Mouse (Mus musculus): ENCODE results near the gene Glt28d2. TPM values are rescaled to one million over a fixed set of nuclear protein-coding genes. Genes with fewer than 3 reads are reported as not detected.

Gene Glt28d2
- polyA plus RNA-seq, 1 experiment from 2014 or later, result 0.08 TPM

DNA sequence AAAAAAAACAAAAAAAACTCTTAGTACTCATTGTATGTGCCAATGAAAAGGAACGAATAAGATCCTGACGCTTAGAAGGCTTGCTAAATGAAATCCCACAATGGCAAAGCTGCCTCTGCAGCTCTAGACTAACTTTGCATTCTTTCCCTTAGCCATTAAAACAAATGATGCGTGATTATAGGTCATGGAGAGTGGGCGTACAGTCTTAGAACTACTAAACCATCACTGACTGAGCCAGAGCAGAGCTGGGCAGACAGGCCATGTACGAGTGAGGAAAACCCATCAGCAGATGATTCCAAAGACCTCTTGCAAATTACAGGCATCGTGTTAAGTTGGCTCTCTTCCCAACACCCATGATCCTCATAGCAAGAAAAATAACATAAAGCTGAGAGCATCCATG is 59.5 kb downstream of the Glt28d2 start:
- H3K27me3 ChIP-seq (replicated peaks; ENCODE audit: control insufficient read depth, insufficient read depth, low read length), result no peaks in the 10 kb centered on the region
- ATAC-seq (replicated peaks; ENCODE audit: low FRiP score), result no peak
- no peak for DNase-seq (ENCODE audit: low spot score)

DNA sequence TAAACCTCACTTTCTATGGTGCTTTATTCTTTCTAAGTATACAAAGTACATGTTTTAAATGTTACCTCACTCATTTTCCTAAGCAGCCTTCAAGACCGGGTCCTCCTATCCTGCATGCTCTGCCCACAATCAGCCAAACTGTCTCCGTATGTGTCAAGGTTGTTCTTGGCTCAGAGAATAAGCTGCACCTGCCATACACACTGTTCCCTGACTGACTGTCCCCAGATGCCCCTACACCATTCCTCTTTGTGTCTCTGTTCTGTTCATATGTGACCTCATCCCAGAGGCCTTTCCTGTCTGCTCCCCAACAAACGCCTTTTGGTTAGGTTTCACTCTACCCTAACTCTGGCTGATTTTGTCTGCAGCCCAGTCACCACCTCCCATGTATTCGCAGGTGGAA is 60.0 kb downstream of the Glt28d2 start:
- no peaks in the 10 kb centered on the region for H3K36me3 ChIP-seq (ENCODE audit: control insufficient read depth, insufficient read depth, low read length)
- no peak for DNase-seq (ENCODE audit: low spot score)
- no peak for ATAC-seq (replicated peaks; ENCODE audit: low FRiP score)
- no peaks in the 10 kb centered on the region for H3K9me3 ChIP-seq (ENCODE audit: control insufficient read depth, low read length)
- no peak overlapping the region for H3K4me3 ChIP-seq (ENCODE audit: low read depth, low read length)
- WGBS, result 74% methylated on average over 4 of the region's 4 CpGs
- H3K27me3 ChIP-seq (replicated peaks; ENCODE audit: control insufficient read depth, insufficient read depth, low read length), result no peaks in the 10 kb centered on the region
- no peak overlapping the region for H3K9ac ChIP-seq (ENCODE audit: low read depth, low read length)
- no peak overlapping the region for H3K4me2 ChIP-seq
- H3K27ac ChIP-seq (ENCODE audit: low read depth, low read length), result no peak overlapping the region
- H3K4me1 ChIP-seq (replicated peaks; ENCODE audit: control insufficient read depth, insufficient read depth, low read length), result no peaks in the 10 kb centered on the region

More for the DNA sequence above, 59.5 kb downstream of the Glt28d2 start:
- Histone ChIP-seq H3K9me3 (ENCODE audit: control insufficient read depth, low read length) (no peaks in the 10 kb centered on the region), H3K9ac (ENCODE audit: low read depth, low read length) (no peak overlapping the region), H3K4me2 (no peak overlapping the region), H3K4me3 (ENCODE audit: low read depth, low read length) (no peak overlapping the region), H3K27ac (ENCODE audit: low read depth, low read length) (no peak overlapping the region), H3K4me1 (replicated peaks; ENCODE audit: control insufficient read depth, insufficient read depth, low read length) (no peaks in the 10 kb centered on the region), H3K36me3 (ENCODE audit: control insufficient read depth, insufficient read depth, low read length) (no peaks in the 10 kb centered on the region)
- WGBS, result 86% methylated on average over 6 of the region's 6 CpGs

DNA sequence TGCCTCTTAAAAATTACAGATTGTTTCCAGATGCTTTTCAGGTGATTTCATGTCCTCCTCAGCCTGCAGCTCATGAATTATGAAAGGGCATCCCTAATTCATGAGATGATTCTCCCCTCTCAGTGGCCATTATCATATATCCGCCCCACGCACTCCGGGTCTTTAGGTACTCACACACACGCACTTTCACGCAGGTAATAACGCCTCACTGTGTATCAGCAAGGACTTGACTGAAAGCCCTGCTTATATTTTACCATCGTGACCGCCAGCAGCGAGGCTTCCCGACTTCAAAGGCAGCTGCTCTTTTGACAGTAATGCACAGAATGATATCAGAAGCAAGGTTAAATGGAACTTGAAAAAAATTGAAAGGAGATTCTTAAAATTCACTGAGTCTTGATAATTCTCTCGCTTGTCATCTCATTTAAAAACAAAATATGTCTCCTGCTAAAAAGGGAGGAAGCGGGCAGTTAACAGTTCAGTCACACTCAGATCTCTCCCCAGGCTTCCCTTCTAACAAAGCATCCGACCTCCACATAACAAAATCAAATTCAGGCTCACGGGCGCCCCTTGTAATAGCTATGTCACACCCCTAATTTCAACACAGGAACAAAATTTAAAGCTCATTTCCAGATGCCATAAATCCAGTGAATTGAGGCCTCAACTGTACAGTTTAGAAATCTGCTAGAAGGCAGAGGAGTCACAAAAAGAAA is 66.3 kb downstream of the Glt28d2 start:
- H3K4me1 ChIP-seq (replicated peaks; ENCODE audit: control insufficient read depth, insufficient read depth, low read length), result no peaks in the 10 kb centered on the region
- no peak overlapping the region for H3K9ac ChIP-seq (ENCODE audit: low read depth, low read length)
- 77% methylated on average over 15 of the region's 15 CpGs for WGBS
- H3K27me3 ChIP-seq (replicated peaks; ENCODE audit: control insufficient read depth, insufficient read depth, low read length), result no peaks in the 10 kb centered on the region
- H3K4me3 ChIP-seq (ENCODE audit: low read depth, low read length), result no peak overlapping the region
- no peaks in the 10 kb centered on the region for H3K9me3 ChIP-seq (ENCODE audit: control insufficient read depth, low read length)
- H3K36me3 ChIP-seq (ENCODE audit: control insufficient read depth, insufficient read depth, low read length), result no peaks in the 10 kb centered on the region
- H3K4me2 ChIP-seq, result no peak overlapping the region
- ATAC-seq (replicated peaks; ENCODE audit: low FRiP score) (no peak), DNase-seq (ENCODE audit: low spot score) (no peak)
- no peak overlapping the region for H3K27ac ChIP-seq (ENCODE audit: low read depth, low read length)

Other genes with a start within 250 kb of the Glt28d2 start
- 0.47 and 0.60 TPM in 2 replicates for gene Fam160a1, start 70.2 kb downstream of the Glt28d2 start, polyA plus RNA-seq (2014; fragmentation: Nextera tagmentation; extraction: Ambion mirVana)
- gene Gm37240, start within 50 bp of the Glt28d2 start, polyA plus RNA-seq (2014; fragmentation: Nextera tagmentation; extraction: Ambion mirVana), result 0.47 and 1.6 TPM in 2 replicates
- gene Sh3d19, start 83.6 kb upstream of the Glt28d2 start, polyA plus RNA-seq (2014; fragmentation: Nextera tagmentation; extraction: Ambion mirVana), result 17.9 and 20.7 TPM in 2 replicates
- gene Prss48, start 115.0 kb upstream of the Glt28d2 start, polyA plus RNA-seq (2014; fragmentation: Nextera tagmentation; extraction: Ambion mirVana), result 0.30 TPM in 1 of 2 replicates, not detected in the other

Data from liver, embryonic 11.5 days (tissue).